Mouse (Mus musculus) heart, embryonic 15.5 days (tissue): ENCODE measurements at regions not wholly inside any gene's neighbourhood (a gene's known extent, or its start where the extent isn't known, plus 50 kb on each side); places are given as distances from the start of the nearest gene placed in this dataset.

Experiments used
- ATAC-seq: fragments of 200-750 bp; cut with Nextera tagmentation; replicated peaks from 2 replicates; pipeline ENCODE4 v1.8.0; 2017; ENCODE audit warnings: low read depth, moderate TSS enrichment; ENCODE audit not compliant: insufficient number of reproducible peaks, insufficient read depth, low FRiP score
- H3K27ac ChIP-seq: fragments of 300-500 bp; sonication (generic); 2 replicates; pipeline ENCODE4 v1.5.1; 2015; ENCODE audit warnings: mild to moderate bottlenecking, inconsistent platforms
- H3K27me3 ChIP-seq: fragments of 300-500 bp; sonication (generic); 2 replicates; pipeline ENCODE4 v1.6.1; 2015; ENCODE audit warnings: inconsistent platforms
- H3K36me3 ChIP-seq: fragments of 300-500 bp; sonication (generic); 2 replicates; pipeline ENCODE4 v1.6.1; 2015; ENCODE audit warnings: mild to moderate bottlenecking, inconsistent platforms
- H3K4me1 ChIP-seq: fragments of 300-500 bp; sonication (generic); replicated peaks from 2 replicates; pipeline ENCODE4 v1.6.1; 2015; ENCODE audit warnings: inconsistent platforms
- H3K4me2 ChIP-seq: fragments of 300-500 bp; sonication (generic); 2 replicates; pipeline ENCODE4 v1.6.1; 2015; ENCODE audit warnings: inconsistent platforms, mild to moderate bottlenecking, moderate library complexity
- H3K4me3 ChIP-seq: fragments of 300-500 bp; sonication (generic); 2 replicates; pipeline ENCODE4 v1.5.1; 2015; ENCODE audit warnings: mild to moderate bottlenecking, inconsistent platforms
- H3K9ac ChIP-seq: fragments of 300-500 bp; sonication (generic); 2 replicates; pipeline ENCODE4 v1.6.1; 2015; ENCODE audit warnings: mild to moderate bottlenecking, inconsistent platforms
- H3K9me3 ChIP-seq: fragments of 300-500 bp; sonication (generic); replicated peaks from 2 replicates; pipeline ENCODE4 v1.6.1; 2016; ENCODE audit warnings: inconsistent platforms
- WGBS: fragments of 180-500 bp; shearing (Covaris S2); methylation state at CpG from one replicate; pipeline ENCODE4 v1.1.7; 2015; ENCODE audit warnings: mixed read lengths; 5-methylcytosine and 5-hydroxymethylcytosine counted together

DNA sequence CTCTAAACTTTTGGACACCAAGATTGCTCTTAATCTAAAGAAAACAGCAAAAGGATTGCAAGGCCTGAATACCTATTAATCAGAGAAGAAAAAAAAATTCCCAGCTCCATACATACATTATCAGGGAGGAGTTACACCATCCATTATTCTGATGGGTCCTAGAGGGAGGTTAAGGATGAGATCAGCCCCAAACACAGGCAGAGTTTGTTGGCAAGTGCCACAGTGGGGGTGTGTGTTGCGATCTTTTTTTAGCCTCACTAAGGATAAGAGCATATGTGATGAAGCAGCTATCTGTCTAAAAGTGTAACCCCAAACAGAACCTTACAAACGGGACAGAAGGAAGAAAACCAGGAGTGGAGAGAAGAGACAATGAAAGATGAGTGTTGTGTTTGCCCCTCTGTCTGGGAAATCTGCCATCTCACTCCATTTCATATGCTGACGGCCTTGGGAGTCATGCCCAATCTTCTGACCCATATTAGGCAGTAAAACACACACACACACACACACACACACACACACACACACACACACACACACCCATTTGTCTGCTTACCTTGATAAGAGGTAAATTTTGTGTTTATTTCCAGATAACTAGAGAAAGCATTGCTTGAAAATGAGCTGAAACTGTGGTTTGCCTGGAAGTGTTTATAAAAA lies 61.4 kb upstream of the Adamts9 start:
- H3K4me3 ChIP-seq = no peak overlapping the region
- no peaks in the 10 kb centered on the region for H3K36me3 ChIP-seq
- H3K4me1 ChIP-seq = peaks cover 17% of the 10 kb centered on the region
- H3K4me2 ChIP-seq = no peak overlapping the region
- WGBS = 25% methylated on average over 3 of the region's 3 CpGs
- no peaks in the 10 kb centered on the region for H3K27me3 ChIP-seq
- H3K27ac ChIP-seq = peak overlapping the region; percentile 55
- peak; percentile 80; the same call in 1 of the 2 replicates for ATAC-seq
- no peak overlapping the region for H3K9ac ChIP-seq
- H3K9me3 ChIP-seq = no peaks in the 10 kb centered on the region

DNA sequence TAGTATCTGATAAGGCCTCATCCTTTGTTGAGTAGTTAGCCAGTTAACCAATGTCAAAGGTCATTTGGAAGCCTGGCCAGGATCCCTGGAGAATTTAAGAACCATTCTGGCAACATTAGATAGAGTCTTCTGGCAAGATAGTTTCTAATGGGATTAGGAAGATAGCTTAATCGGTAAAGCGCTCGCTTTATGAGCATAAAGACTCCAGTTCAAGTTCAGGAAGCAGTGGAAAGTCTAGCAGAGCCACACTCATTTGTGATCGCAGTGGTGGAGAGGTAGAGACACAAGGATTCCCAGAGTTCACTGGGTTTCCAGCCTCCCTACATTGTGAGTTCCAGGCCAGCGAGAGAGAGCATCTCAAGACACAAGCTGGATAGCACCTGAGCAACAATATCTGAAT lies 60.5 kb upstream of the Adamts9 start:
- H3K4me1 ChIP-seq = peaks cover 17% of the 10 kb centered on the region
- no peak overlapping the region for H3K9ac ChIP-seq
- H3K27ac ChIP-seq = no peak overlapping the region; the same call in 1 of the 2 replicates
- H3K4me3 ChIP-seq = no peak overlapping the region
- no peak for ATAC-seq
- no peaks in the 10 kb centered on the region for H3K27me3 ChIP-seq
- H3K9me3 ChIP-seq = no peaks in the 10 kb centered on the region
- no peaks in the 10 kb centered on the region for H3K36me3 ChIP-seq
- H3K4me2 ChIP-seq = no peak overlapping the region
- WGBS = 92% methylated on average over 5 of the region's 5 CpGs

DNA sequence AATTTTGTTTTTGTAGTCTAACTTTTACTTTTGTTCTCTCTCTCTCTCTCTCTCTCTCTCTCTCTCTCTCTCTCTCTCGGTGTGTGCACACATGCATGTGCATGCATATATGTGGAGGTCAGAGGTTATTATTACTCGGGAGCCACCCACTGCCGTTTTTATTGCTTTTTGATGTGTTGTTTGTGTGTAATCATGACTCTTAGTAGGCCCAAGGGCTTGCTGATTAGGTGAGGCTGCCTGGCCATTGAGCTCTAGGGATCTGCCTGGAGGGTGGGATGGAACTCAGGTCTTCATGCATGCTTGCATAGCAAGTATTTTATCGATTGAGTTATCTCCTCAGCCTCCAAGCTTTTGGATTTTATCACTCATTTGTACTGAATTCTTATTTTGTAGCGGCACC lies 50.4 kb upstream of the Adamts9 start:
- ATAC-seq = no peak
- H3K4me2 ChIP-seq = no peak overlapping the region
- no peaks in the 10 kb centered on the region for H3K27me3 ChIP-seq
- WGBS = 85% methylated on average over 5 of the region's 5 CpGs
- no peaks in the 10 kb centered on the region for H3K36me3 ChIP-seq
- no peak overlapping the region for H3K27ac ChIP-seq
- H3K4me1 ChIP-seq = peaks cover 8% of the 10 kb centered on the region; the same call in 1 of the 2 replicates
- no peak overlapping the region for H3K4me3 ChIP-seq
- H3K9ac ChIP-seq = no peak overlapping the region
- no peaks in the 10 kb centered on the region for H3K9me3 ChIP-seq
